Mouse (Mus musculus) MEL (cell line): ENCODE measurements at regions not wholly inside any gene's neighbourhood (a gene's known extent, or its start where the extent isn't known, plus 50 kb on each side); places are given as distances from the start of the nearest gene placed in this dataset.

Experiments used
- CTCF ChIP-seq, 3 experiments: IDR thresholded peaks in 2 of 3; conservative IDR thresholded peaks in 1 of 3; 2 replicates each; pipeline ENCODE4 v1.5.1; 2011 to 2012; ENCODE audit warnings: low read length in 3 of 3, low read depth in 2 of 3, mild to moderate bottlenecking in 2 of 3, improper control_type of control experiment in 1 of 3, inconsistent platforms in 1 of 3, mixed read lengths in 1 of 3, moderate library complexity in 1 of 3; ENCODE audit not compliant: control insufficient read depth in 1 of 3, insufficient read depth in 1 of 3, poor library complexity in 1 of 3, severe bottlenecking in 1 of 3
- ELF1 ChIP-seq: IDR thresholded peaks from 2 replicates; pipeline ENCODE4 v1.6.1; 2014; ENCODE audit warnings: low read depth, mild to moderate bottlenecking, inconsistent platforms, low read length, improper control_type of control experiment, moderate library complexity
- GABPA ChIP-seq: IDR thresholded peaks from 2 replicates; pipeline ENCODE4 v1.6.1; 2012; ENCODE audit warnings: low read depth, mild to moderate bottlenecking, inconsistent platforms, low read length, improper control_type of control experiment, moderate library complexity
- MAZ ChIP-seq: IDR thresholded peaks from 2 replicates; pipeline ENCODE4 v1.6.1; 2012; ENCODE audit warnings: low read depth, mild to moderate bottlenecking, inconsistent platforms, low read length, improper control_type of control experiment
- MYC ChIP-seq: IDR thresholded peaks from 2 replicates; pipeline ENCODE4 v1.6.1; 2011; ENCODE audit warnings: low read depth, mild to moderate bottlenecking, low read length, improper control_type of control experiment, moderate library complexity
- POLR2A ChIP-seq, 2 experiments: IDR thresholded peaks; 2 replicates each; pipeline ENCODE4 v1.6.1; 2011 to 2012; ENCODE audit warnings: low read length in 2 of 2, mild to moderate bottlenecking in 2 of 2, control low read depth in 1 of 2, improper control_type of control experiment in 1 of 2, low read depth in 1 of 2, moderate library complexity in 1 of 2; ENCODE audit not compliant: control insufficient read depth in 1 of 2, insufficient read depth in 1 of 2, poor library complexity in 1 of 2
- POLR2AphosphoS2 ChIP-seq: IDR thresholded peaks from 2 replicates; pipeline ENCODE4 v1.6.1; 2011; ENCODE audit warnings: low read length, improper control_type of control experiment
- POLR2AphosphoS5 ChIP-seq: IDR thresholded peaks from 2 replicates; pipeline ENCODE4 v1.6.1; 2012; ENCODE audit warnings: low read depth, borderline replicate concordance, mild to moderate bottlenecking, inconsistent platforms, low read length, moderate library complexity, mixed read lengths
- RAD21 ChIP-seq: IDR thresholded peaks from 2 replicates; pipeline ENCODE4 v1.6.1; 2011; ENCODE audit warnings: mild to moderate bottlenecking, low read depth, low read length, improper control_type of control experiment
- TBP ChIP-seq: IDR thresholded peaks from 2 replicates; pipeline ENCODE4 v1.8.0; 2011; ENCODE audit warnings: low read depth, low read length, improper control_type of control experiment
- TCF12 ChIP-seq: IDR thresholded peaks from 2 replicates; pipeline ENCODE4 v1.6.1; 2014; ENCODE audit warnings: low read depth, mild to moderate bottlenecking, inconsistent platforms, low read length, improper control_type of control experiment, moderate library complexity

GRCm38 (mm10) chr15:95715941-95716340 is 60.2 kb upstream of the Dbx2 start:
- TF ChIP-seq ELF1 (no peak), GABPA (no peak), CTCF (IDR thresholded peaks at IDR 0.05 in 2 of 3, conservative IDR thresholded peaks at IDR 0.05 in 1 of 3; ENCODE audit: control insufficient read depth in 1 of 3, insufficient read depth in 1 of 3, low read depth in 2 of 3, low read length in 3 of 3, poor library complexity in 1 of 3, severe bottlenecking in 1 of 3) (no peak), MYC (no peak), MAZ (no peak), TCF12 (no peak), POLR2AphosphoS5 (no peak), POLR2A (IDR thresholded peaks at IDR 0.05; ENCODE audit: control insufficient read depth in 1 of 2, insufficient read depth in 1 of 2, low read depth in 1 of 2, low read length in 2 of 2, poor library complexity in 1 of 2) (no peak), RAD21 (no peak), TBP (no peak), POLR2AphosphoS2 (no peak)
